Mouse (Mus musculus) bone marrow macrophage, adult 2 months (primary cell): ENCODE data around the gene Prss36.

Experiments used
- CTCF ChIP-seq: IDR thresholded peaks from 2 replicates; pipeline ENCODE4 v1.5.1; 2012; ENCODE audit warnings: low read depth, mild to moderate bottlenecking, low read length, moderate library complexity
- POLR2A ChIP-seq: IDR thresholded peaks from 2 replicates; pipeline ENCODE4 v1.6.1; 2012; ENCODE audit warnings: mild to moderate bottlenecking, low read depth, low read length, borderline replicate concordance

DNA sequence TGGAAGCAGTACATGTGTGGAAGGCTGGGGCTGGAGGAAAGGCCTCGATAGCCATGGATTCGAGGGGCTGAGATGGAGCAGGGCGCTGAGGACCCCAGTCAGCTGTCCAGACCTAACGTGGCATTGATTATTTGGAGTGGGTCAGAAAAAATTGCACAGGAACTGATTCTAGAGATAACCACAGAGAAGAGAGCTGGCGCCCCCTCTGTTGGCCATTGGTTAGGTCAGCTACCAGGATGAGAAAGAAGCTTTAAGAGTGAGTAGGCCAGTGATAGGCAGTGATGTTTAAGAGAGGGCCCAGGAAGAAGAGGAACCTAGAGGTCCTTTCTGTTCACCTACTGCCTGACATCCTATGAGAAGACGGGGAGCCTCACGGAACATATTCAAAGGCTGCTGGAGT, 27.2 kb downstream of the Prss36 start:
- TF ChIP-seq CTCF = no peak
- TF ChIP-seq POLR2A = no peak
